Comparison of ENCODE assay signal across 26 mouse cellular contexts in the genomic region with DNA sequence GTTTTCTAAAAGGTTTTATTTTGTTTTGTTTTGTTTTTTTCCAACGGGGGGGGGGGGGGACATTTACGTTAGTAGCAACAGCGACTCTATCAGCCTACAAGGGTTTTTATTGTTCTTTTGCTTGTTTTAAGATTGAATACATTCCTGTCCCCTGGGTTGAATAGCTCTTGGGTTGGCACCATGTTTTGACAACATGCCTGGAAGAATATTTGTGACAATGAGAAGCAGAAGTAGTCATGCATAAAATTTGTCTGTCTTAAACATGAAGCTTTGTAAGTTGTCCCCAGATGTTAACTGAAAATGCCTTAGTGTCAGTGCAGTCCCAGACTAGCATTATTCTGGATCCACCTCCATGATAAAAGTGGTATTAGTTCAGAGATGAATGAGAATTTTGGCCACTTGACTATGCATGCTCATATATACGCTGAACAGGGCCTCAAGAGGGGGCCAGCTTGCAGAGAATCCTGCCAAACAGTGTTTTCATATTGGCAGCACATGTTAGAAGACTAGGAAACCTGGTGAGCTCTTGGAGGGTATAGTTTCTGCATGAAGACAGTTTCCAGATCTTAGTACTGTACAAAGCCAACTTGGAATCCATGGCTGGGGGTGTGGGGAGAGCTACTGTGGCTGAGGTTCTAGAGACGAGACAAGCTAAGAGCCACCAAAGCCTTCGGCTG. TPM values are rescaled to one million over a fixed set of nuclear protein-coding genes. Genes with fewer than 3 reads are reported as not detected.
DNase-seq lines count a peak whose midpoint lies in the region; ATAC-seq and TF ChIP-seq lines count a peak whose summit lies in the region.
"Had no signal": no experiment of that assay in that cellular context is flagged by ENCODE, and none has a peak within 500 bp of the region (broad histone marks: within the 10 kb centered on the region; RNA-seq: fewer than 3 reads in every experiment).

No protein-coding gene starts in this region.

- H3K9ac ChIP-seq in hindbrain, embryonic 16.5 days (ENCODE audit: low read depth, low read length), result no peak overlapping the region
- no peak overlapping the region for H3K9ac ChIP-seq in hindbrain, embryonic 12.5 days
- H3K9ac ChIP-seq in limb, embryonic 15.5 days, result no peak overlapping the region
- H3K9ac ChIP-seq in stomach, postnatal 0 days (ENCODE audit: low read length), result no peak overlapping the region
- H3K9ac ChIP-seq: heart, embryonic 13.5 days; hindbrain, embryonic 14.5 days; liver, embryonic 12.5 days; midbrain, embryonic 12.5 days; neural tube, embryonic 12.5 days; stomach, embryonic 15.5 days had no signal

- WGBS in hindbrain, embryonic 16.5 days, result 66% methylated on average over 6 of the region's 6 CpGs
- 78% methylated on average over 6 of the region's 6 CpGs for WGBS in hindbrain, embryonic 12.5 days
- WGBS in limb, embryonic 15.5 days, result 59% methylated on average over 6 of the region's 6 CpGs
- 78% methylated on average over 6 of the region's 6 CpGs for WGBS in limb, embryonic 10.5 days
- 72% methylated on average over 6 of the region's 6 CpGs for WGBS in stomach, postnatal 0 days

- no peaks in the 10 kb centered on the region for H3K4me1 ChIP-seq in hindbrain, embryonic 16.5 days (ENCODE audit: control insufficient read depth, insufficient read depth, low read depth, low read length)
- H3K4me1 ChIP-seq in hindbrain, embryonic 12.5 days, result no peaks in the 10 kb centered on the region
- H3K4me1 ChIP-seq in limb, embryonic 15.5 days, result peaks cover 8% of the 10 kb centered on the region
- H3K4me1 ChIP-seq in limb, embryonic 10.5 days, result no peaks in the 10 kb centered on the region
- H3K4me1 ChIP-seq in stomach, postnatal 0 days (replicated peaks; ENCODE audit: control insufficient read depth, insufficient read depth), result no peaks in the 10 kb centered on the region
- H3K4me1 ChIP-seq: liver, embryonic 12.5 days; midbrain, embryonic 12.5 days; neural tube, embryonic 12.5 days; stomach, embryonic 15.5 days had no signal

- no peak overlapping the region for H3K4me2 ChIP-seq in hindbrain, embryonic 16.5 days (ENCODE audit: low read length)
- H3K4me2 ChIP-seq in hindbrain, embryonic 12.5 days (replicated peaks), result no peak overlapping the region
- H3K4me2 ChIP-seq in limb, embryonic 15.5 days, result no peak overlapping the region
- no peak overlapping the region for H3K4me2 ChIP-seq in stomach, postnatal 0 days (replicated peaks; ENCODE audit: low read depth)
- H3K4me2 ChIP-seq: heart, embryonic 13.5 days; hindbrain, embryonic 14.5 days; liver, embryonic 12.5 days; midbrain, embryonic 12.5 days; neural tube, embryonic 12.5 days; stomach, embryonic 15.5 days had no signal

- no peak overlapping the region for H3K4me3 ChIP-seq in hindbrain, embryonic 16.5 days (ENCODE audit: low read length)
- H3K4me3 ChIP-seq in hindbrain, embryonic 12.5 days, result no peak overlapping the region
- no peak overlapping the region for H3K4me3 ChIP-seq in limb, embryonic 15.5 days
- H3K4me3 ChIP-seq in limb, embryonic 10.5 days, result no peak overlapping the region
- no peak overlapping the region for H3K4me3 ChIP-seq in stomach, postnatal 0 days (ENCODE audit: low read depth, low read length)
- H3K4me3 ChIP-seq: heart, adult 2 months; heart, embryonic 13.5 days; layer of hippocampus, adult 2 months; liver, embryonic 12.5 days; midbrain, embryonic 12.5 days; neural tube, embryonic 12.5 days; stomach, embryonic 15.5 days had no signal

- H3K9me3 ChIP-seq in hindbrain, embryonic 16.5 days (ENCODE audit: control insufficient read depth, low read length), result no peaks in the 10 kb centered on the region
- no peaks in the 10 kb centered on the region for H3K9me3 ChIP-seq in hindbrain, embryonic 12.5 days (replicated peaks)
- H3K9me3 ChIP-seq in limb, embryonic 15.5 days, result no peaks in the 10 kb centered on the region
- no peaks in the 10 kb centered on the region for H3K9me3 ChIP-seq in limb, embryonic 10.5 days (replicated peaks)
- H3K9me3 ChIP-seq in stomach, postnatal 0 days (ENCODE audit: control insufficient read depth, low read length), result no peaks in the 10 kb centered on the region
- H3K9me3 ChIP-seq: heart, embryonic 13.5 days; liver, embryonic 12.5 days; midbrain, embryonic 12.5 days; neural tube, embryonic 12.5 days; stomach, embryonic 15.5 days had no signal

- TF ChIP-seq CTCF in stomach, postnatal 0 days (IDR thresholded peaks at IDR 0.05; ENCODE audit: low read depth), result no peak

- peaks cover 14% of the 10 kb centered on the region for H3K36me3 ChIP-seq in hindbrain, embryonic 16.5 days (ENCODE audit: control insufficient read depth, insufficient read depth, low read length)
- peaks cover 30% of the 10 kb centered on the region for H3K36me3 ChIP-seq in hindbrain, embryonic 12.5 days
- H3K36me3 ChIP-seq in limb, embryonic 15.5 days, result peaks cover 30% of the 10 kb centered on the region
- peaks cover 38% of the 10 kb centered on the region for H3K36me3 ChIP-seq in limb, embryonic 10.5 days
- H3K36me3 ChIP-seq in stomach, postnatal 0 days (ENCODE audit: control insufficient read depth, insufficient read depth, low read length), result 0 out of 2 replicates have a peak, but pooled peaks cover 4% of the 10 kb centered on the region

- no peaks in the 10 kb centered on the region for H3K27me3 ChIP-seq in hindbrain, embryonic 16.5 days (replicated peaks; ENCODE audit: control insufficient read depth, insufficient read depth, low read length)
- no peaks in the 10 kb centered on the region for H3K27me3 ChIP-seq in hindbrain, embryonic 12.5 days
- no peaks in the 10 kb centered on the region for H3K27me3 ChIP-seq in limb, embryonic 15.5 days
- H3K27me3 ChIP-seq in limb, embryonic 10.5 days (ENCODE audit: low read depth, poor library complexity, severe bottlenecking), result no peaks in the 10 kb centered on the region
- no peaks in the 10 kb centered on the region for H3K27me3 ChIP-seq in stomach, postnatal 0 days (ENCODE audit: control insufficient read depth, insufficient read depth, low read length)
- H3K27me3 ChIP-seq: heart, embryonic 13.5 days; liver, embryonic 12.5 days; midbrain, embryonic 12.5 days; neural tube, embryonic 12.5 days; stomach, embryonic 15.5 days had no signal

- TF ChIP-seq EP300 in stomach, postnatal 0 days (optimal IDR thresholded peaks at IDR 0.05), result no peak

- DNase-seq in cerebellum, postnatal 10 days, result peak; percentile 17 to 26
- DNase-seq in cerebellum, adult 11 months, result no peak
- no peak for DNase-seq in limb, embryonic 10.5 days (ENCODE audit: low spot score)
- peak; percentile 12 for DNase-seq in stomach, postnatal 0 days (ENCODE audit: low spot score)
- DNase-seq: adrenal gland, postnatal 10 days; cerebellum, adult 9-10 months; gastrocnemius, postnatal 36 days; heart, adult 2 months; heart, postnatal 14 days; kidney, postnatal 10 days; lung, adult 18-20 months; lung, postnatal 14 days; right cerebral cortex, postnatal 25 days; thymus, adult 18-20 months; thymus, postnatal 36 days had no signal

- no peak overlapping the region for H3K27ac ChIP-seq in hindbrain, embryonic 16.5 days (ENCODE audit: low read depth, low read length)
- no peak overlapping the region for H3K27ac ChIP-seq in hindbrain, embryonic 12.5 days
- peak overlapping the region; percentile 22; the same call in 1 of the 2 replicates for H3K27ac ChIP-seq in limb, embryonic 15.5 days
- no peak overlapping the region for H3K27ac ChIP-seq in limb, embryonic 10.5 days
- H3K27ac ChIP-seq in stomach, postnatal 0 days (replicated peaks), result no peak overlapping the region
- H3K27ac ChIP-seq: heart, embryonic 13.5 days; hindbrain, embryonic 14.5 days; layer of hippocampus, adult 2 months; liver, embryonic 12.5 days; midbrain, embryonic 12.5 days; neural tube, embryonic 12.5 days; stomach, embryonic 15.5 days had no signal

- peak; percentile 34; the same call in 1 of the 2 replicates for ATAC-seq in hindbrain, embryonic 16.5 days
- ATAC-seq in hindbrain, embryonic 12.5 days (ENCODE audit: low FRiP score), result no peak
- no peak for ATAC-seq in limb, embryonic 15.5 days (ENCODE audit: insufficient number of reproducible peaks, low FRiP score, low TSS enrichment, low read depth)
- ATAC-seq in stomach, postnatal 0 days (ENCODE audit: low FRiP score, low TSS enrichment), result no peak
- ATAC-seq: intestine, postnatal 0 days; liver, embryonic 12.5 days had no signal

RNA-seq across cellular contexts. Expression of gene Tnip2, which starts 24.9 kb away (rescaled TPM):
- polyA plus RNA-seq in hindbrain, embryonic 16.5 days (2015; fragmentation: Nextera tagmentation; extraction: Ambion mirVana), result 15.1 and 15.4 TPM in 2 replicates
- 7.1 and 8.6 TPM in 2 replicates for polyA plus RNA-seq in hindbrain, embryonic 12.5 days (2016; fragmentation: Nextera tagmentation; extraction: Ambion mirVana)
- polyA plus RNA-seq in limb, embryonic 15.5 days (2015; fragmentation: Nextera tagmentation; extraction: Ambion mirVana), result 26.2 and 29.2 TPM in 2 replicates
- polyA plus RNA-seq in limb, embryonic 10.5 days (2016; fragmentation: Nextera tagmentation; extraction: Ambion mirVana), result 3.8 and 6.0 TPM in 2 replicates
- 16.2 and 17.7 TPM in 2 replicates for polyA plus RNA-seq in stomach, postnatal 0 days (2015; fragmentation: Nextera tagmentation; extraction: Ambion mirVana)

RNA-seq across cellular contexts. Expression of gene Sh3bp2, which starts 36.8 kb away (rescaled TPM):
- polyA plus RNA-seq in hindbrain, embryonic 16.5 days (2015; fragmentation: Nextera tagmentation; extraction: Ambion mirVana), result 17.1 and 25.5 TPM in 2 replicates
- polyA plus RNA-seq in hindbrain, embryonic 12.5 days (2016; fragmentation: Nextera tagmentation; extraction: Ambion mirVana), result 17.5 and 17.8 TPM in 2 replicates
- 10.0 and 10.1 TPM in 2 replicates for polyA plus RNA-seq in limb, embryonic 15.5 days (2015; fragmentation: Nextera tagmentation; extraction: Ambion mirVana)
- polyA plus RNA-seq in limb, embryonic 10.5 days (2016; fragmentation: Nextera tagmentation; extraction: Ambion mirVana), result 9.9 and 17.1 TPM in 2 replicates
- polyA plus RNA-seq in stomach, postnatal 0 days (2015; fragmentation: Nextera tagmentation; extraction: Ambion mirVana), result 4.2 and 4.9 TPM in 2 replicates

Comparison
In these comparisons a context has a peak if more than half of its experiments do, and no peak if none do; other contexts are left out.
1. DNase-seq: peak in cerebellum, postnatal 10 days (2 of 2) and stomach, postnatal 0 days (single experiment); none in cerebellum, adult 11 months (single experiment) and limb, embryonic 10.5 days (single experiment).